Mouse (Mus musculus): ENCODE measurements at regions not wholly inside any gene's neighbourhood (a gene's known extent, or its start where the extent isn't known, plus 50 kb on each side); places are given as distances from the start of the nearest gene placed in this dataset.

- no peak for DNase-seq (ENCODE audit: low spot score)
Measured at GRCm38 (mm10) chr14:25406059-25406458, 52.9 kb upstream of the Zmiz1 start.

GRCm38 (mm10) chr14:25406613-25407012, 52.4 kb upstream of the Zmiz1 start:
- no peak for DNase-seq (ENCODE audit: low spot score)

GRCm38 (mm10) chr14:25407111-25407510, 51.9 kb upstream of the Zmiz1 start:
- no peak for DNase-seq (ENCODE audit: low spot score)

All from layer of hippocampus, adult 11-12 months (tissue).